Mouse (Mus musculus): ENCODE results near the gene Defa21. TPM values are rescaled to one million over a fixed set of nuclear protein-coding genes. Genes with fewer than 3 reads are reported as not detected.

Gene Defa21
- polyA plus RNA-seq, 1 experiment from 2014 or later = not detected

Other genes with a start within 250 kb of the Defa21 start
- not detected in 2 replicates for gene Defb33, start 132.9 kb upstream of the Defa21 start, polyA plus RNA-seq (2016; fragmentation: Nextera tagmentation; extraction: Ambion mirVana)
- gene Gm15056, start 122.9 kb upstream of the Defa21 start, polyA plus RNA-seq (2016; fragmentation: Nextera tagmentation; extraction: Ambion mirVana) = not detected in 2 replicates
- not detected in 2 replicates for gene Gm6040, start 103.5 kb upstream of the Defa21 start, polyA plus RNA-seq (2016; fragmentation: Nextera tagmentation; extraction: Ambion mirVana)
- not detected in 2 replicates for gene AY761185, start 80.8 kb upstream of the Defa21 start, polyA plus RNA-seq (2016; fragmentation: Nextera tagmentation; extraction: Ambion mirVana)
- gene Defa23, start 29.5 kb downstream of the Defa21 start, polyA plus RNA-seq (2016; fragmentation: Nextera tagmentation; extraction: Ambion mirVana) = not detected in 2 replicates
- not detected in 2 replicates for gene Defa35, start 39.5 kb downstream of the Defa21 start, polyA plus RNA-seq (2016; fragmentation: Nextera tagmentation; extraction: Ambion mirVana)
- not detected in 2 replicates for gene Defa25, start 58.9 kb downstream of the Defa21 start, polyA plus RNA-seq (2016; fragmentation: Nextera tagmentation; extraction: Ambion mirVana)
- gene Gm14851, start 70.5 kb downstream of the Defa21 start, polyA plus RNA-seq (2016; fragmentation: Nextera tagmentation; extraction: Ambion mirVana) = not detected in 2 replicates
- gene Defa30, start 109.1 kb downstream of the Defa21 start, polyA plus RNA-seq (2016; fragmentation: Nextera tagmentation; extraction: Ambion mirVana) = not detected in 2 replicates
- gene Defa22, start 136.7 kb downstream of the Defa21 start, polyA plus RNA-seq (2016; fragmentation: Nextera tagmentation; extraction: Ambion mirVana) = not detected in 2 replicates
- gene Defa31, start 166.1 kb downstream of the Defa21 start, polyA plus RNA-seq (2016; fragmentation: Nextera tagmentation; extraction: Ambion mirVana) = not detected in 2 replicates
- gene Gm15293, start 176.0 kb downstream of the Defa21 start, polyA plus RNA-seq (2016; fragmentation: Nextera tagmentation; extraction: Ambion mirVana) = not detected in 2 replicates
- not detected in 2 replicates for gene Gm15292, start 224.2 kb downstream of the Defa21 start, polyA plus RNA-seq (2016; fragmentation: Nextera tagmentation; extraction: Ambion mirVana)

Measured in hindbrain, embryonic 12.5 days (tissue).